ENCODE assay signal across 10 mouse cellular contexts in genomic region chr10:59166104-59166944, GRCm38 (mm10). TPM values are rescaled to one million over a fixed set of nuclear protein-coding genes. Genes with fewer than 3 reads are reported as not detected.
DNase-seq lines count a peak whose midpoint lies in the region; ATAC-seq lines count a peak whose summit lies in the region.
"Had no signal": no experiment of that assay in that cellular context is flagged by ENCODE, and none has a peak within 500 bp of the region (broad histone marks: within the 10 kb centered on the region; RNA-seq: fewer than 3 reads in every experiment).

No protein-coding gene starts in this region.

- H3K4me2 ChIP-seq in forebrain, embryonic 12.5 days, result no peak overlapping the region
- H3K4me2 ChIP-seq in forebrain, embryonic 16.5 days (ENCODE audit: low read length), result no peak overlapping the region
- peak overlapping the region; percentile 48 for H3K4me2 ChIP-seq in liver, embryonic 15.5 days
- H3K4me2 ChIP-seq: limb, embryonic 12.5 days; stomach, embryonic 15.5 days had no signal

- H3K27me3 ChIP-seq in forebrain, embryonic 10.5 days (ENCODE audit: poor library complexity, severe bottlenecking), result no peaks in the 10 kb centered on the region
- no peaks in the 10 kb centered on the region for H3K27me3 ChIP-seq in forebrain, embryonic 12.5 days
- H3K27me3 ChIP-seq in forebrain, embryonic 16.5 days (replicated peaks; ENCODE audit: control insufficient read depth, insufficient read depth, low read length), result no peaks in the 10 kb centered on the region
- no peaks in the 10 kb centered on the region for H3K27me3 ChIP-seq in liver, embryonic 15.5 days
- H3K27me3 ChIP-seq: limb, embryonic 12.5 days; stomach, embryonic 15.5 days had no signal

- DNase-seq in forebrain, embryonic 10.5 days (ENCODE audit: extremely low spot score, low spot score), result peak; percentile 22
- peak; percentile 16 to 21 for DNase-seq in B cell, adult 2 months
- DNase-seq in c-Kit-positive CD71-negative TER-119-negative erythroid progenitor cells, embryonic 14.5 days (ENCODE audit: low read depth), result peak; percentile 33
- peak; percentile 65 for DNase-seq in kidney, postnatal 14 days
- DNase-seq in right cerebral cortex, postnatal 25 days, result peak; percentile 25

- no peak for ATAC-seq in forebrain, embryonic 12.5 days (ENCODE audit: low FRiP score)
- ATAC-seq in forebrain, embryonic 16.5 days, result peak; percentile 55; the same call in 1 of the 2 replicates
- ATAC-seq in liver, embryonic 15.5 days (ENCODE audit: insufficient read depth), result peak; percentile 68; the same call in 1 of the 2 replicates

- no peak overlapping the region for H3K27ac ChIP-seq in forebrain, embryonic 10.5 days
- no peak overlapping the region for H3K27ac ChIP-seq in forebrain, embryonic 12.5 days
- H3K27ac ChIP-seq in forebrain, embryonic 16.5 days (ENCODE audit: low read length), result no peak overlapping the region
- no peak overlapping the region for H3K27ac ChIP-seq in liver, embryonic 15.5 days (replicated peaks)
- H3K27ac ChIP-seq: limb, embryonic 12.5 days; stomach, embryonic 15.5 days had no signal

- no peaks in the 10 kb centered on the region for H3K9me3 ChIP-seq in forebrain, embryonic 10.5 days
- no peaks in the 10 kb centered on the region for H3K9me3 ChIP-seq in forebrain, embryonic 12.5 days
- H3K9me3 ChIP-seq in forebrain, embryonic 16.5 days (ENCODE audit: control insufficient read depth, low read length), result no peaks in the 10 kb centered on the region
- no peaks in the 10 kb centered on the region for H3K9me3 ChIP-seq in liver, embryonic 15.5 days (replicated peaks)
- H3K9me3 ChIP-seq: limb, embryonic 12.5 days; stomach, embryonic 15.5 days had no signal

- H3K9ac ChIP-seq in forebrain, embryonic 12.5 days, result no peak overlapping the region
- no peak overlapping the region for H3K9ac ChIP-seq in forebrain, embryonic 16.5 days (replicated peaks; ENCODE audit: low read depth, low read length)
- H3K9ac ChIP-seq in liver, embryonic 15.5 days, result no peak overlapping the region
- H3K9ac ChIP-seq: limb, embryonic 12.5 days; stomach, embryonic 15.5 days had no signal

- peaks cover 23% of the 10 kb centered on the region for H3K36me3 ChIP-seq in forebrain, embryonic 10.5 days (replicated peaks)
- H3K36me3 ChIP-seq in forebrain, embryonic 12.5 days (replicated peaks), result peaks cover 8% of the 10 kb centered on the region
- peaks cover 4% of the 10 kb centered on the region; the same call in 1 of the 2 replicates for H3K36me3 ChIP-seq in forebrain, embryonic 16.5 days (ENCODE audit: control insufficient read depth, insufficient read depth)
- H3K36me3 ChIP-seq in liver, embryonic 15.5 days (replicated peaks), result no peaks in the 10 kb centered on the region

- WGBS in forebrain, embryonic 10.5 days, result 80% methylated on average over 14 of the region's 14 CpGs
- 76% methylated on average over 14 of the region's 14 CpGs for WGBS in forebrain, embryonic 12.5 days
- WGBS in forebrain, embryonic 16.5 days, result 71% methylated on average over 14 of the region's 14 CpGs
- WGBS in liver, embryonic 15.5 days (ENCODE audit: insufficient replicate concordance), result 46% methylated on average over 14 of the region's 14 CpGs

- H3K4me3 ChIP-seq in forebrain, embryonic 10.5 days, result no peak overlapping the region
- no peak overlapping the region for H3K4me3 ChIP-seq in forebrain, embryonic 12.5 days (replicated peaks)
- no peak overlapping the region for H3K4me3 ChIP-seq in forebrain, embryonic 16.5 days (replicated peaks; ENCODE audit: low read length)
- peak overlapping the region; percentile 7; the same call in 1 of the 2 replicates for H3K4me3 ChIP-seq in liver, embryonic 15.5 days (replicated peaks)
- H3K4me3 ChIP-seq: limb, embryonic 12.5 days; stomach, embryonic 15.5 days had no signal

- no peaks in the 10 kb centered on the region for H3K4me1 ChIP-seq in forebrain, embryonic 10.5 days
- H3K4me1 ChIP-seq in forebrain, embryonic 12.5 days, result no peaks in the 10 kb centered on the region
- H3K4me1 ChIP-seq in forebrain, embryonic 16.5 days (replicated peaks; ENCODE audit: control insufficient read depth, insufficient read depth, low read length), result no peaks in the 10 kb centered on the region; the same call in 1 of the 2 replicates
- H3K4me1 ChIP-seq in liver, embryonic 15.5 days (replicated peaks), result peaks cover 28% of the 10 kb centered on the region
- H3K4me1 ChIP-seq: limb, embryonic 12.5 days; stomach, embryonic 15.5 days had no signal

RNA-seq across cellular contexts. Expression of gene Sept10, which starts 55.3 kb away (rescaled TPM):
- polyA plus RNA-seq in forebrain, embryonic 10.5 days (2016; fragmentation: Nextera tagmentation; extraction: Ambion mirVana), result 30.6 and 31.9 TPM in 2 replicates
- 30.0 and 30.4 TPM in 2 replicates for polyA plus RNA-seq in forebrain, embryonic 12.5 days (2016; fragmentation: Nextera tagmentation; extraction: Ambion mirVana)
- polyA plus RNA-seq in forebrain, embryonic 16.5 days (2015; fragmentation: Nextera tagmentation; extraction: Ambion mirVana), result 21.7 and 28.3 TPM in 2 replicates
- 9.4 and 11.2 TPM in 2 replicates for polyA plus RNA-seq in liver, embryonic 15.5 days (2015; fragmentation: Nextera tagmentation; extraction: Ambion mirVana)

RNA-seq across cellular contexts. Expression of gene Sowahc, which starts 55.4 kb away (rescaled TPM):
- polyA plus RNA-seq in forebrain, embryonic 10.5 days (2016; fragmentation: Nextera tagmentation; extraction: Ambion mirVana), result 13.7 and 14.9 TPM in 2 replicates
- polyA plus RNA-seq in forebrain, embryonic 12.5 days (2016; fragmentation: Nextera tagmentation; extraction: Ambion mirVana), result 19.3 and 19.7 TPM in 2 replicates
- polyA plus RNA-seq in forebrain, embryonic 16.5 days (2015; fragmentation: Nextera tagmentation; extraction: Ambion mirVana), result 20.4 and 21.0 TPM in 2 replicates
- polyA plus RNA-seq in liver, embryonic 15.5 days (2015; fragmentation: Nextera tagmentation; extraction: Ambion mirVana), result 2.0 and 2.5 TPM in 2 replicates
